Mouse (Mus musculus) G1E (cell line): ENCODE data around the gene Rora. TPM values are rescaled to one million over a fixed set of nuclear protein-coding genes. Genes with fewer than 3 reads are reported as not detected.

Experiments used
- ATAC-seq: 2 replicates; pipeline ENCODE4 v1.8.0; 2016; ENCODE audit warnings: mild to moderate bottlenecking; ENCODE audit not compliant: insufficient number of reproducible peaks, poor library complexity, low FRiP score, severe bottlenecking; ENCODE audit errors: extremely low read depth
- DNase-seq: peaks from one replicate; pipeline ENCODE4 v3.0.0; 2012; ENCODE audit warnings: low spot score
- H3K27me3 ChIP-seq: 2 replicates; pipeline ENCODE4 v1.6.1; 2012; ENCODE audit warnings: mild to moderate bottlenecking, low read length, inconsistent platforms; ENCODE audit not compliant: insufficient read depth
- H3K36me3 ChIP-seq: replicated peaks from 2 replicates; pipeline ENCODE3; 2012; ENCODE audit warnings: mild to moderate bottlenecking, inconsistent platforms
- H3K4me1 ChIP-seq: 2 replicates; pipeline ENCODE4 v1.6.1; 2012; ENCODE audit warnings: low read depth, low read length, inconsistent platforms, mixed read lengths; ENCODE audit not compliant: insufficient read depth
- H3K4me3 ChIP-seq: 2 replicates; pipeline ENCODE4 v1.5.1; 2012; ENCODE audit warnings: low read depth, mild to moderate bottlenecking, inconsistent platforms, low read length, moderate library complexity, mixed read lengths
- H3K9me3 ChIP-seq: replicated peaks from 2 replicates; pipeline ENCODE4 v1.6.1; 2012; ENCODE audit warnings: inconsistent platforms
- CTCF ChIP-seq: IDR thresholded peaks from 2 replicates; pipeline ENCODE4 v1.5.1; 2012; ENCODE audit warnings: low read depth, low read length, inconsistent platforms, mixed read lengths
- GATA1 ChIP-seq: IDR thresholded peaks from 2 replicates; pipeline ENCODE4 v1.6.1; 2012; ENCODE audit warnings: borderline replicate concordance, low read length, inconsistent platforms, mixed read lengths
- GATA2 ChIP-seq: IDR thresholded peaks from 2 replicates; pipeline ENCODE4 v1.6.1; 2012; ENCODE audit warnings: low read depth, low read length, inconsistent platforms, borderline replicate concordance
- POLR2AphosphoS5 ChIP-seq: IDR thresholded peaks from 2 replicates; pipeline ENCODE4 v1.6.1; 2012; ENCODE audit warnings: low read depth, low read length, inconsistent platforms; ENCODE audit not compliant: insufficient replicate concordance
- TAL1 ChIP-seq: conservative IDR thresholded peaks from 2 replicates; pipeline ENCODE4 v1.6.1; 2012; ENCODE audit warnings: low read depth, low read length, inconsistent platforms, mixed read lengths
- polyA plus RNA-seq: library from polyadenylated mRNA; stranded (reverse); fragments of >175 nt; gene quantifications from 2 replicates; pipeline ENCODE4 v1.2.3, GENCODE M21; 2012
- total RNA-seq, 2 experiments: library from RNA; stranded (forward) in 1 of 2; stranded (reverse) in 1 of 2; fragments of 200-1000 nt in 1 of 2; fragments of >200 nt in 1 of 2; fragmentation: Nextera tagmentation in 1 of 2; gene quantifications; 2 replicates each; pipeline ENCODE4 v1.2.3; 2014 to 2017

Gene Rora
- total and polyA plus RNA-seq, 3 experiments = 0.11 TPM; not detected in 2

GRCm38 (mm10) chr9:68696425-68696956, 42.9 kb downstream of the Rora start:
- H3K27me3 ChIP-seq = no peaks in the 10 kb centered on the region
- no peak overlapping the region for H3K4me3 ChIP-seq
- no peaks in the 10 kb centered on the region for H3K4me1 ChIP-seq
- no peaks in the 10 kb centered on the region for H3K36me3 ChIP-seq
- DNase-seq (no peak), ATAC-seq (no peak)
- TF ChIP-seq GATA1 (no peak), POLR2AphosphoS5 (no peak), TAL1 (no peak), CTCF (no peak), GATA2 (no peak)
- H3K9me3 ChIP-seq = peaks cover 59% of the 10 kb centered on the region

GRCm38 (mm10) chr9:68699341-68699740, 45.8 kb downstream of the Rora start:
- DNase-seq = no peak
- Histone ChIP-seq H3K4me3 (no peak overlapping the region), H3K27me3 (no peaks in the 10 kb centered on the region), H3K36me3 (no peaks in the 10 kb centered on the region), H3K9me3 (peaks cover 47% of the 10 kb centered on the region), H3K4me1 (no peaks in the 10 kb centered on the region)
- TF ChIP-seq CTCF (no peak), POLR2AphosphoS5 (no peak), TAL1 (no peak), GATA2 (no peak), GATA1 (no peak)
- no peak for ATAC-seq

- TF ChIP-seq GATA1 (no peak), CTCF (no peak), TAL1 (no peak), GATA2 (no peak), POLR2AphosphoS5 (no peak)
- no peak for ATAC-seq
Observed at GRCm38 (mm10) chr9:68699856-68700255, 46.3 kb downstream of the Rora start.

GRCm38 (mm10) chr9:68707636-68708035, 54.0 kb downstream of the Rora start:
- ATAC-seq = no peak
- H3K27me3 ChIP-seq = no peaks in the 10 kb centered on the region
- no peaks in the 10 kb centered on the region for H3K36me3 ChIP-seq
- DNase-seq = no peak
- H3K4me3 ChIP-seq = no peak overlapping the region
- no peaks in the 10 kb centered on the region for H3K4me1 ChIP-seq
- TF ChIP-seq POLR2AphosphoS5 (no peak), CTCF (no peak), GATA1 (no peak), GATA2 (no peak)
- H3K9me3 ChIP-seq = peaks cover 46% of the 10 kb centered on the region

More at GRCm38 (mm10) chr9:68699856-68700255, 46.3 kb downstream of the Rora start:
- no peaks in the 10 kb centered on the region for H3K27me3 ChIP-seq
- no peak for DNase-seq
- H3K36me3 ChIP-seq = no peaks in the 10 kb centered on the region
- no peaks in the 10 kb centered on the region for H3K4me1 ChIP-seq
- H3K9me3 ChIP-seq = peaks cover 48% of the 10 kb centered on the region
- no peak overlapping the region for H3K4me3 ChIP-seq

GRCm38 (mm10) chr9:68709232-68709631, 55.6 kb downstream of the Rora start:
- no peaks in the 10 kb centered on the region for H3K4me1 ChIP-seq
- no peak overlapping the region for H3K4me3 ChIP-seq
- H3K36me3 ChIP-seq = no peaks in the 10 kb centered on the region
- H3K27me3 ChIP-seq = no peaks in the 10 kb centered on the region
- TF ChIP-seq TAL1 = no peak
- TF ChIP-seq GATA1 = no peak
- TF ChIP-seq GATA2 = no peak
- no peak for TF ChIP-seq CTCF
- no peak for TF ChIP-seq POLR2AphosphoS5
- H3K9me3 ChIP-seq = peaks cover 55% of the 10 kb centered on the region
- ATAC-seq = no peak
- DNase-seq = no peak

GRCm38 (mm10) chr9:68710893-68711654, 57.5 kb downstream of the Rora start:
- no peak for TF ChIP-seq GATA2
- TF ChIP-seq TAL1 = no peak
- TF ChIP-seq POLR2AphosphoS5 = no peak
- no peak for TF ChIP-seq GATA1
- TF ChIP-seq CTCF = no peak
- H3K4me3 ChIP-seq = no peak overlapping the region
- H3K36me3 ChIP-seq = no peaks in the 10 kb centered on the region
- ATAC-seq (no peak), DNase-seq (no peak)
- H3K27me3 ChIP-seq = no peaks in the 10 kb centered on the region
- H3K9me3 ChIP-seq = peaks cover 52% of the 10 kb centered on the region
- no peaks in the 10 kb centered on the region for H3K4me1 ChIP-seq
